Mouse (Mus musculus) heart, embryonic 10.5 days (tissue): Measurements from ENCODE around the gene Gpr152. TPM values are rescaled to one million over a fixed set of nuclear protein-coding genes. Genes with fewer than 3 reads are reported as not detected.
A peak's percentile ranks its signal among the peaks of the same experiment; 100 is the strongest.

Experiments used
- DNase-seq: peaks from one replicate; pipeline ENCODE4 v3.0.0-alpha.2; 2017; ENCODE audit warnings: low spot score
- H3K27ac ChIP-seq: fragments of 300-500 bp; sonication (generic); 2 replicates; pipeline ENCODE4 v1.5.1; 2016; ENCODE audit warnings: mild to moderate bottlenecking
- H3K27me3 ChIP-seq: fragments of 300-500 bp; sonication (generic); 2 replicates; pipeline ENCODE4 v1.6.1; 2016; ENCODE audit warnings: mild to moderate bottlenecking; ENCODE audit not compliant: poor library complexity, insufficient read depth, severe bottlenecking
- H3K36me3 ChIP-seq: fragments of 300-500 bp; sonication (generic); 2 replicates; pipeline ENCODE4 v1.6.1; 2016; ENCODE audit warnings: mild to moderate bottlenecking, moderate library complexity
- H3K4me1 ChIP-seq: fragments of 300-500 bp; sonication (generic); 2 replicates; pipeline ENCODE4 v1.6.1; 2016; ENCODE audit warnings: mild to moderate bottlenecking
- H3K4me3 ChIP-seq: fragments of 300-500 bp; sonication (generic); 2 replicates; pipeline ENCODE4 v1.5.1; 2016; ENCODE audit warnings: mild to moderate bottlenecking, moderate library complexity
- H3K9me3 ChIP-seq: fragments of 300-500 bp; sonication (generic); 2 replicates; pipeline ENCODE4 v1.6.1; 2016; ENCODE audit warnings: mild to moderate bottlenecking, moderate library complexity
- WGBS: fragments of 180-500 bp; shearing (Covaris S2); methylation state at CpG from one replicate; pipeline ENCODE4 v1.1.7; 2016; 5-methylcytosine and 5-hydroxymethylcytosine counted together
- polyA plus RNA-seq: library from polyadenylated mRNA; unstranded; fragments of >200 nt; fragmentation: Nextera tagmentation; extraction: Ambion mirVana; gene quantifications from 2 replicates; pipeline ENCODE4 v1.2.1, GENCODE M21; 2016

Gpr152 gene
- polyA plus RNA-seq, 1 experiment from 2014 or later: not detected

DNA sequence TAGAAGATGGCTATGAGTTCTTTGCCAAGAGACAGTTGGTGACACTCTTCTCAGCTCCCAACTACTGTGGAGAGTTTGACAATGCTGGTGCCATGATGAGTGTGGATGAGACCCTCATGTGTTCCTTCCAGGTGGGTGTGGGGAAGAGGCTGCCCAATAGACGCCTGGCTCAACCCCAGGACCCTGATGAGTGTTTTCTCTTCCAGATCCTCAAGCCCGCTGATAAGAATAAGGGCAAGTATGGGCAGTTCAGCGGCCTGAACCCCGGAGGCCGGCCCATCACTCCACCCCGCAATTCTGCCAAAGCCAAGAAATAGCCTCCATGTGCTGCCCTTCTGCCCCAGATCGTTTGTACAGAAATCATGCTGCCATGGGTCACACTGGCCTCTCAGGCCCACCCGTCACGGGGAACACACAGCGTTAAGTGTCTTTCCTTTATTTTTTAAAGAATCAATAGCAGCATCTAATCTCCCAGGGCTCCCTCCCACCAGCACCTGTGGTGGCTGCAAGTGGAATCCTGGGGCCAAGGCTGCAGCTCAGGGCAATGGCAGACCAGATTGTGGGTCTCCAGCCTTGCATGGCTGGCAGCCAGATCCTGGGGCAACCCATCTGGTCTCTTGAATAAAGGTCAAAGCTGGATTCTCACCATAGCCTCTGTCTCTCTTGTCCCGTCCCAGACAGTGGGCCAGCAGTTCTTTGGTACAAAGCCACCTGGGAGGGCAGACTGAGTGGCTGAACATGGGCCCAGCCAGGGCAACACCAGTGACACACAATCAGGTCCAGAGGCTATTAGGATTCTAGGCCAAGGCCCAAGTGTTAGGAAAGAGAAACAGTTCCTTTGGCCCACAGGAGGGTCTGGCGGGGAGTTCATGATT lies 55.4 kb downstream of the Gpr152 start:
- Histone ChIP-seq H3K4me1 (peaks cover 60% of the 10 kb centered on the region), H3K4me3 (peak overlapping the region; percentile 12; the same call in 1 of the 2 replicates), H3K27me3 (no peaks in the 10 kb centered on the region), H3K27ac (no peak overlapping the region), H3K9me3 (no peaks in the 10 kb centered on the region), H3K36me3 (peaks cover 68% of the 10 kb centered on the region)
- DNase-seq: no peak
- 77% methylated on average over 12 of the region's 12 CpGs for WGBS

Other genes with a start within 250 kb of the Gpr152 start
- 22.5 and 32.2 TPM in 2 replicates for gene Tcirg1, start 232.7 kb upstream of the Gpr152 start, polyA plus RNA-seq
- 323 and 356 TPM in 2 replicates for gene Ndufs8, start 227.0 kb upstream of the Gpr152 start, polyA plus RNA-seq
- gene Aldh3b1, start 210.0 kb upstream of the Gpr152 start, polyA plus RNA-seq: 2.1 and 3.0 TPM in 2 replicates
- gene Unc93b1, start 204.6 kb upstream of the Gpr152 start, polyA plus RNA-seq: 4.4 and 5.0 TPM in 2 replicates
- not detected in 2 replicates for gene Aldh3b3, start 181.1 kb upstream of the Gpr152 start, polyA plus RNA-seq
- 0.51 and 1.8 TPM in 2 replicates for gene Aldh3b2, start 167.5 kb upstream of the Gpr152 start, polyA plus RNA-seq
- gene Acy3, start 153.2 kb upstream of the Gpr152 start, polyA plus RNA-seq: 9.5 and 10.3 TPM in 2 replicates
- gene Tbx10, start 147.0 kb upstream of the Gpr152 start, polyA plus RNA-seq: 0.45 TPM in 1 of 2 replicates, not detected in the other
- gene Nudt8, start 139.2 kb upstream of the Gpr152 start, polyA plus RNA-seq: 40.2 and 52.4 TPM in 2 replicates
- 4.1 and 5.2 TPM in 2 replicates for gene Gm49405, start 139.2 kb upstream of the Gpr152 start, polyA plus RNA-seq
- gene Doc2g, start 136.5 kb upstream of the Gpr152 start, polyA plus RNA-seq: 32.4 and 75.0 TPM in 2 replicates
- gene Ndufv1, start 127.0 kb upstream of the Gpr152 start, polyA plus RNA-seq: 298 and 420 TPM in 2 replicates
- gene Gstp1, start 101.8 kb upstream of the Gpr152 start, polyA plus RNA-seq: 402 and 470 TPM in 2 replicates
- 2.9 TPM in 2 replicates for gene Gstp2, start 93.8 kb upstream of the Gpr152 start, polyA plus RNA-seq
- 0.37 TPM in 1 of 2 replicates, not detected in the other for gene Gstp3, start 80.2 kb upstream of the Gpr152 start, polyA plus RNA-seq
- gene Cabp2, start 58.2 kb upstream of the Gpr152 start, polyA plus RNA-seq: not detected in 2 replicates
- gene Cdk2ap2, start 42.6 kb upstream of the Gpr152 start, polyA plus RNA-seq: 67.9 and 86.0 TPM in 2 replicates
- gene Pitpnm1, start 39.8 kb upstream of the Gpr152 start, polyA plus RNA-seq: 14.3 and 21.2 TPM in 2 replicates
- gene Aip, start 13.9 kb upstream of the Gpr152 start, polyA plus RNA-seq: 89.7 and 93.8 TPM in 2 replicates
- gene Cabp4, start 4.2 kb downstream of the Gpr152 start, polyA plus RNA-seq: not detected in 2 replicates
- gene Coro1b, start 8.8 kb downstream of the Gpr152 start, polyA plus RNA-seq: 135 and 146 TPM in 2 replicates
- 1.8 and 4.4 TPM in 2 replicates for gene Ptprcap, start 13.8 kb downstream of the Gpr152 start, polyA plus RNA-seq
- gene Rps6kb2, start 23.6 kb downstream of the Gpr152 start, polyA plus RNA-seq: 53.4 and 57.0 TPM in 2 replicates
- 2.3 and 2.8 TPM in 2 replicates for gene Carns1, start 35.7 kb downstream of the Gpr152 start, polyA plus RNA-seq
- gene Tbc1d10c, start 51.5 kb downstream of the Gpr152 start, polyA plus RNA-seq: 0.94 and 1.5 TPM in 2 replicates
- 876 and 946 TPM in 2 replicates for gene Ppp1ca, start 52.3 kb downstream of the Gpr152 start, polyA plus RNA-seq
- gene Rad9a, start 61.9 kb downstream of the Gpr152 start, polyA plus RNA-seq: 33.0 and 40.0 TPM in 2 replicates
- gene Clcf1, start 74.5 kb downstream of the Gpr152 start, polyA plus RNA-seq: 2.1 and 3.4 TPM in 2 replicates
- gene AC109138.7, start 74.6 kb downstream of the Gpr152 start, polyA plus RNA-seq: not detected in 2 replicates
- 15.5 and 18.7 TPM in 2 replicates for gene Pold4, start 92.1 kb downstream of the Gpr152 start, polyA plus RNA-seq
- 2.9 and 3.5 TPM in 2 replicates for gene Ssh3, start 129.4 kb downstream of the Gpr152 start, polyA plus RNA-seq
- gene Ankrd13d, start 143.3 kb downstream of the Gpr152 start, polyA plus RNA-seq: 1.9 and 3.6 TPM in 2 replicates
- 12.0 and 16.5 TPM in 2 replicates for gene Grk2, start 166.4 kb downstream of the Gpr152 start, polyA plus RNA-seq